Mouse (Mus musculus): ENCODE measurements at regions not wholly inside any gene's neighbourhood (a gene's known extent, or its start where the extent isn't known, plus 50 kb on each side); places are given as distances from the start of the nearest gene placed in this dataset.

DNA sequence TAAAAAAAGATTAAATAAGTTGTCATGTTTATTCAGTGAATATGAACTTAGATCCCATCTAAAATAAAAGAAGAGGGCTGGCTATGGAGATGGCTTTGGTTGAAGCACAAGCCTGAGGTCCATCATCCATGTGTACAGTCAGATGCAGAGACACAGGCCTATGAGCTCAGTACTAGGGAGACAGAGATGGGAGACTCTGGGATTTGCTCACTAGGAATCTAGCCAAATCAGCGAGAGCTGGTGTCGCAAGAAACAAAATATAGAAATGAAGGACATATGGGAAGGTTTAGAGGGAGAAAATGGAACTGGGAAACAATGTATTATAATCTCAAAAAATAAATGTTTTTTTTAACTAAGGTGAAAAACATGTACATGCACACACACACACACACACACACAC, 326.6 kb downstream of the Col12a1 start:
- no peak for ATAC-seq (replicated peaks; ENCODE audit: low FRiP score, low read depth)

DNA sequence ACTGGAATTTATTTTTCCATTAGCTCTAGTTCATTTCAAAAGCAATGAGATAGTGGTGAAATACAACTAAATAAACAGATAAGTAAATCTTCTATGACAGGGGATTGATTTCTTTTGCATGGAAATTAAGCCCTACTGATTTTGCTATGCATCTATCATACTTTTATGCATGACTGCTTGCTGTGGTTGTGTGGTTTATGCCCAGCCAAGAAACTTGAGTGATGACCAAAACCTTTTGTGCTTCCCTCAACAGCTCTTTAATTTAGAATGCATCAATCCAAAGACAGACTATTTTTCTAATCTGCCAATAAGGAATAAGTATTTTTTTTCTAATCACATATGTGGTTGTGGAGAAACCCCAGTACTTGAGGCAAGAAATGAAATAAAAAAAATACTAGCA, 303.6 kb downstream of the Col12a1 start:
- Histone ChIP-seq H3K4me1 (replicated peaks; ENCODE audit: insufficient read depth, low read length) (no peaks in the 10 kb centered on the region), H3K9ac (ENCODE audit: low read depth, low read length) (no peak overlapping the region), H3K36me3 (ENCODE audit: insufficient read depth, low read length) (no peaks in the 10 kb centered on the region), H3K9me3 (replicated peaks; ENCODE audit: low read length) (no peaks in the 10 kb centered on the region), H3K27me3 (ENCODE audit: insufficient read depth, low read length) (no peaks in the 10 kb centered on the region), H3K4me3 (replicated peaks; ENCODE audit: low read depth, low read length) (no peak overlapping the region), H3K27ac (no peak overlapping the region), H3K4me2 (ENCODE audit: low read length) (no peak overlapping the region)
- ATAC-seq (replicated peaks; ENCODE audit: low FRiP score, low read depth), result no peak
- no peak for DNase-seq (ENCODE audit: low spot score)
- TF ChIP-seq CTCF (IDR thresholded peaks at IDR 0.05; ENCODE audit: low read depth), result no peak

More for the DNA sequence above, 326.6 kb downstream of the Col12a1 start:
- Histone ChIP-seq H3K27me3 (ENCODE audit: insufficient read depth, low read length) (no peaks in the 10 kb centered on the region), H3K4me2 (ENCODE audit: low read length) (no peak overlapping the region), H3K4me3 (replicated peaks; ENCODE audit: low read depth, low read length) (no peak overlapping the region), H3K9ac (ENCODE audit: low read depth, low read length) (no peak overlapping the region), H3K4me1 (replicated peaks; ENCODE audit: insufficient read depth, low read length) (no peaks in the 10 kb centered on the region), H3K36me3 (ENCODE audit: insufficient read depth, low read length) (no peaks in the 10 kb centered on the region), H3K9me3 (replicated peaks; ENCODE audit: low read length) (no peaks in the 10 kb centered on the region), H3K27ac (no peak overlapping the region)
- DNase-seq (ENCODE audit: low spot score), result no peak
- TF ChIP-seq CTCF (IDR thresholded peaks at IDR 0.05; ENCODE audit: low read depth), result no peak
- 98% methylated on average over 2 of the region's 2 CpGs for WGBS

DNA sequence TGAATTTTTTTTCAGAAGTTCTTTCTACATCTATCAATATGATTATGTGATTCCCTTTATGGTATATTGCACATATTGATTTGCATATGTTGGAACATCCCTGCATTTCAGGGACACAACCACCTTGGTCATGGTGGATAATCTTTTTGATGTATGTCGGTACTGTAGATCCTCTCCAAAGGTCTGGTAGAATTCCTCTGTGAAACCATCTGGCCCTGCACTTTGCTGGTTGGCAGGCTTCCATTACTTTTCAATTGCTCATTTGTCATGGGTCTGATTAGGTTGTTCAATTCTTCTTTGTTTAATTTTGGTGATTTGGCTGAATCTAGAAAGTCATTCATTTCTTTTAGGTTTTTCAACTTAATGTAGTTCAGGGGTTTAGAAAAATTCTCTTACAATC, 288.2 kb downstream of the Col12a1 start:
- no peak for ATAC-seq (replicated peaks; ENCODE audit: low FRiP score, low read depth)
- Histone ChIP-seq H3K27ac (no peak overlapping the region), H3K36me3 (ENCODE audit: insufficient read depth, low read length) (no peaks in the 10 kb centered on the region), H3K4me3 (replicated peaks; ENCODE audit: low read depth, low read length) (no peak overlapping the region), H3K9me3 (replicated peaks; ENCODE audit: low read length) (no peaks in the 10 kb centered on the region), H3K4me1 (replicated peaks; ENCODE audit: insufficient read depth, low read length) (no peaks in the 10 kb centered on the region), H3K9ac (ENCODE audit: low read depth, low read length) (no peak overlapping the region), H3K27me3 (ENCODE audit: insufficient read depth, low read length) (no peaks in the 10 kb centered on the region), H3K4me2 (ENCODE audit: low read length) (no peak overlapping the region)
- no peak for TF ChIP-seq CTCF (IDR thresholded peaks at IDR 0.05; ENCODE audit: low read depth)
- no peak for DNase-seq (ENCODE audit: low spot score)
- WGBS, result 67% methylated on average over 1 of the region's 1 CpGs

DNA sequence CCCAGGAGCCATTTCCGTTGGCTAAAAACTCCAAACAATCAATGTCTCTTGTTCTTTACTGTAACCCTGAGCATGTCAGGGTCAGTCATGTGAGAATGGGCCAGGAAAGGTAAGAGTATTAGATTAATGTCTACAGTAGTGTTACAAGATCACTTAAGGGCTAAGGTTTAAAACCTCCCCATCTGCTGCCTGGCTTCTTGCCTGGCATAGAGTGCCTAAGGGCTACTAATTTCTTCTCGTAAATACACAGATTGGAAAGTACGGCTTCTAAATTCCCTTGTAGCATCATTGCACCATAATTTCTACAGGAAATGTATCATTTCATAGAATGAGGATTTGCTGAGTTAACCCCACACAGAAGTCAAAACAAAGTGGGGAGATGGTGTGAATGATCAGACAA, 281.0 kb downstream of the Col12a1 start:
- WGBS, result 69% methylated on average over 3 of the region's 3 CpGs
- Histone ChIP-seq H3K4me1 (replicated peaks; ENCODE audit: insufficient read depth, low read length) (no peaks in the 10 kb centered on the region), H3K9ac (ENCODE audit: low read depth, low read length) (no peak overlapping the region), H3K4me2 (ENCODE audit: low read length) (no peak overlapping the region), H3K4me3 (replicated peaks; ENCODE audit: low read depth, low read length) (no peak overlapping the region), H3K27ac (no peak overlapping the region), H3K9me3 (replicated peaks; ENCODE audit: low read length) (no peaks in the 10 kb centered on the region), H3K36me3 (ENCODE audit: insufficient read depth, low read length) (no peaks in the 10 kb centered on the region), H3K27me3 (ENCODE audit: insufficient read depth, low read length) (no peaks in the 10 kb centered on the region)
- no peak for ATAC-seq (replicated peaks; ENCODE audit: low FRiP score, low read depth)
- DNase-seq (ENCODE audit: low spot score), result no peak
- no peak for TF ChIP-seq CTCF (IDR thresholded peaks at IDR 0.05; ENCODE audit: low read depth)

DNA sequence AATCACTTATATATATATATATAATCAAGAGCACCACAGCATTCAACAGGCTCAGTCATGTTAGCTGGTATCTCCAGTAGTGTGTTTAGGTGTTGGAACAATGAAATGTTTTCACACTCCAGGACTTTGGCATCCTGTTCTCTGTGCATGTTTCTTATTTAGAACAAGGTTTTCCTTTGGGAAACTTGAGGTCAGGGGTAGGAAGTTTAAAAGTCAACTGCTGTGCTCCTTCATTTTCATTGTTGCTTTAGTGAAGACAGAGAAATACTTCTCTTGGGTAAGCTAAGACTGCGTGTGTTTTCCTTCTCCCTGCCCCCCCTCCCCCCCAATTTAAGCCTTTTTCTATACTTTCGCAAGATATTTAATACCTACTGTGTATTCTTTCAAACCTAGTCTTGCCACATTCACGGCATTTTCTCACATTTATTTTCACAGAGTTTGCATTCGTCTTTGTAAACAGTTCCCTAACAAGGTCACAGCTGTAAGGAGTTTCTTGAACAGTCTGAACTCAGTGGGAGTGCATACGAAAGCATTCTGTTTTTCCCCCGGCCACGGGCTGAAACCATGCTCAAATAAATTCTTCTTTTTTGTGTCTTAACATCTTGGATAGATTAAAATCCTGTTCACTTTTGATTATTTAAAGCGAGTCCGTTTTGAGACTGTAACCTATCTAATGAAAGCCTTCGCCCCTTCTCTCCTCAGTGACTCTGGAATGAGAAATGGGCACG, 279.2 kb downstream of the Col12a1 start:
- DNase-seq (ENCODE audit: low spot score), result peak; percentile 72
- no peaks in the 10 kb centered on the region for H3K9me3 ChIP-seq (replicated peaks; ENCODE audit: low read length)
- ATAC-seq (replicated peaks; ENCODE audit: low FRiP score, low read depth), result no peak
- peak overlapping the region; percentile 18; the same call in 1 of the 2 replicates for H3K4me2 ChIP-seq (ENCODE audit: low read length)
- no peak for TF ChIP-seq CTCF (IDR thresholded peaks at IDR 0.05; ENCODE audit: low read depth)
- no peaks in the 10 kb centered on the region for H3K36me3 ChIP-seq (ENCODE audit: insufficient read depth, low read length)
- H3K27ac ChIP-seq, result 0 out of 2 replicates have a peak overlapping the region, but pooled peaks have one; percentile 31
- H3K9ac ChIP-seq (ENCODE audit: low read depth, low read length), result no peak overlapping the region
- no peaks in the 10 kb centered on the region for H3K27me3 ChIP-seq (ENCODE audit: insufficient read depth, low read length)
- no peak overlapping the region for H3K4me3 ChIP-seq (replicated peaks; ENCODE audit: low read depth, low read length)
- WGBS, result 41% methylated on average over 11 of the region's 11 CpGs
- H3K4me1 ChIP-seq (replicated peaks; ENCODE audit: insufficient read depth, low read length), result no peaks in the 10 kb centered on the region

DNA sequence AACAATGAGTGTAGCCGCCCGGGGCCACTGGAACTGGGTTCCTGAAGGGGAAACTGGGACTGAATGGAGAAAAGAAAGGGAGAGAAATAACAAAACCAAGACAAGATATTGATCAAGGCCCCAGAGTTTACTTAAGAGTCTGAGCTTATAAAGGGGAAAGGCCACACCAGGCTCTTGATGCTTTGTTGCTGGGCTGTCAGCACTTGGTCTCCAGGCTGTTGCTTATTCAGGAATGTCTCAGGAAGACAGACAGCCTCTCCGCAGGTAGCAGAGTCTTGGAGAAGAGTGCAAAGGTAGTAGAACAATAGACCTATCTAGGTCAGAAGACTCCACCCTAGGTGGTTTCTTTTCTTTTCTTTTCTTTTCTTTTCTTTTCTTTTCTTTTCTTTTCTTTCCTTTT, 263.4 kb downstream of the Col12a1 start:
- H3K27ac ChIP-seq, result no peak overlapping the region
- H3K27me3 ChIP-seq (ENCODE audit: insufficient read depth, low read length), result no peaks in the 10 kb centered on the region

DNA sequence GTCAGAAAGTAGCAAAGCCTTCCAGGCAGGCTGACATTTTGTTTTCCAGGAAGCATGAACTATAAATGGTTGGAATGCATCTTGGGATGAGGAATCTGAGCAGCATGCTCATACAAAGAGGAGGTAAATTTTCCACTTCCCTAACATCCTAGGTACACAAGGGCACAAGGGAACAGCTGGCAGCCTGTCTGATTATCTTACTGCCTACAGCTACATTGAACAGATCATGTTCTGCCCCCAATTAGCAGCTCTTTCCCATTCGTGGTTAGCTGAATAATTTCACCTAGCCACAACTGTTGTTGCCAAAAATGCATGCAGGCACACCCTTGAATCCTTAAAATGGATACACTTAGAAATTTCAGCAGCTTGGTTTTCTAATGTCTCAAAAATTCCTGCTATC, 239.5 kb downstream of the Col12a1 start:
- ATAC-seq (replicated peaks; ENCODE audit: low FRiP score, low read depth) (no peak), DNase-seq (ENCODE audit: low spot score) (no peak)
- H3K4me3 ChIP-seq (replicated peaks; ENCODE audit: low read depth, low read length), result no peak overlapping the region
- H3K4me1 ChIP-seq (replicated peaks; ENCODE audit: insufficient read depth, low read length), result no peaks in the 10 kb centered on the region
- no peaks in the 10 kb centered on the region for H3K36me3 ChIP-seq (ENCODE audit: insufficient read depth, low read length)
- no peak overlapping the region for H3K9ac ChIP-seq (ENCODE audit: low read depth, low read length)
- no peaks in the 10 kb centered on the region for H3K27me3 ChIP-seq (ENCODE audit: insufficient read depth, low read length)
- WGBS, result 31% methylated on average over 1 of the region's 1 CpGs
- no peaks in the 10 kb centered on the region for H3K9me3 ChIP-seq (replicated peaks; ENCODE audit: low read length)
- TF ChIP-seq CTCF (IDR thresholded peaks at IDR 0.05; ENCODE audit: low read depth), result no peak
- H3K27ac ChIP-seq, result no peak overlapping the region
- H3K4me2 ChIP-seq (ENCODE audit: low read length), result no peak overlapping the region

More for the DNA sequence above, 263.4 kb downstream of the Col12a1 start:
- Histone ChIP-seq H3K4me2 (ENCODE audit: low read length) (no peak overlapping the region), H3K9ac (ENCODE audit: low read depth, low read length) (no peak overlapping the region), H3K4me1 (replicated peaks; ENCODE audit: insufficient read depth, low read length) (no peaks in the 10 kb centered on the region), H3K9me3 (replicated peaks; ENCODE audit: low read length) (no peaks in the 10 kb centered on the region), H3K4me3 (replicated peaks; ENCODE audit: low read depth, low read length) (no peak overlapping the region), H3K36me3 (ENCODE audit: insufficient read depth, low read length) (no peaks in the 10 kb centered on the region)
- DNase-seq (ENCODE audit: low spot score), result no peak
- no peak for ATAC-seq (replicated peaks; ENCODE audit: low FRiP score, low read depth)
- WGBS, result 89% methylated on average over 3 of the region's 3 CpGs
- no peak for TF ChIP-seq CTCF (IDR thresholded peaks at IDR 0.05; ENCODE audit: low read depth)

Data from kidney, postnatal 0 days (tissue).